8 mouse cellular contexts compared by ENCODE assay signal in genomic region chr2:136890716-136891067, GRCm38 (mm10). TPM values are rescaled to one million over a fixed set of nuclear protein-coding genes. Genes with fewer than 3 reads are reported as not detected.
DNase-seq lines count a peak whose midpoint lies in the region; ATAC-seq and TF ChIP-seq lines count a peak whose summit lies in the region.
"Not testable (repeated sequence)": the region's sequence is repeated elsewhere in the genome, so short reads cannot be mapped to it uniquely, and the experiment has no call there.

No protein-coding gene starts in this region.

- H3K27ac ChIP-seq in embryonic facial prominence, embryonic 13.5 days, result peak overlapping the region; percentile 92
- H3K27ac ChIP-seq in gastrocnemius, adult 2 months, result peak overlapping the region; percentile 90
- H3K27ac ChIP-seq in hindbrain, embryonic 14.5 days, result peak overlapping the region; percentile 96
- H3K27ac ChIP-seq in left cerebral cortex, adult 2 months, result peak overlapping the region; percentile 98
- peak overlapping the region; percentile 92 for H3K27ac ChIP-seq in lung, embryonic 14.5 days (ENCODE audit: low read depth)
- H3K27ac ChIP-seq in midbrain, postnatal 0 days (ENCODE audit: low read depth, low read length), result peak overlapping the region; percentile 93
- peak overlapping the region; percentile 97 for H3K27ac ChIP-seq in testis, adult 2 months (ENCODE audit: control insufficient read depth, insufficient read depth, low read depth, low read length)

- peak overlapping the region; percentile 85 for H3K9ac ChIP-seq in embryonic facial prominence, embryonic 13.5 days
- peak overlapping the region; percentile 65 for H3K9ac ChIP-seq in hindbrain, embryonic 14.5 days
- peak overlapping the region; percentile 71 for H3K9ac ChIP-seq in lung, embryonic 14.5 days
- peak overlapping the region; percentile 81 for H3K9ac ChIP-seq in midbrain, postnatal 0 days (replicated peaks; ENCODE audit: low read length, poor library complexity, severe bottlenecking)

- TF ChIP-seq POLR2A in testis, adult 2 months (IDR thresholded peaks at IDR 0.05; ENCODE audit: control insufficient read depth, low read depth, low read length), result not testable (repeated sequence)

- ATAC-seq in embryonic facial prominence, embryonic 13.5 days (ENCODE audit: insufficient number of reproducible peaks, insufficient read depth, low FRiP score, low TSS enrichment, low read depth), result peak; percentile 50
- peak; percentile 56; the same call in 1 of the 2 replicates for ATAC-seq in hindbrain, embryonic 14.5 days (ENCODE audit: low FRiP score)
- peak; percentile 62 for ATAC-seq in lung, embryonic 14.5 days (ENCODE audit: insufficient read depth)
- peak; percentile 67 for ATAC-seq in midbrain, postnatal 0 days (ENCODE audit: low FRiP score)

- H3K9me3 ChIP-seq in embryonic facial prominence, embryonic 13.5 days; hindbrain, embryonic 14.5 days (ENCODE audit: control insufficient read depth, low read length); lung, embryonic 14.5 days (ENCODE audit: low read depth, low read length); midbrain, postnatal 0 days (ENCODE audit: low read length): not testable (repeated sequence)

- peak overlapping the region; percentile 57 for H3K4me2 ChIP-seq in embryonic facial prominence, embryonic 13.5 days
- peak overlapping the region; percentile 54 for H3K4me2 ChIP-seq in hindbrain, embryonic 14.5 days (replicated peaks)
- H3K4me2 ChIP-seq in lung, embryonic 14.5 days, result peak overlapping the region; percentile 53
- H3K4me2 ChIP-seq in midbrain, postnatal 0 days (ENCODE audit: low read depth, low read length, poor library complexity, severe bottlenecking), result peak overlapping the region; percentile 47

- intact Hi-C loops in gastrocnemius, adult 2 months (cut with DNase I), result loop anchor here (2.0 kb wide), 1 partner anchor 224 kb away; no protein-coding TSS in a partner anchor
- intact Hi-C loops in left cerebral cortex, adult 2 months (cut with DNase I), result loop anchor here (2.0 to 5.0 kb wide), 2 partner anchors 178 to 227 kb away; partner anchors contain the start of genes Jag1 and Snap25

- peak; percentile 58 for DNase-seq in MEL-GATA-1-ER (ENCODE audit: extremely low read depth, low read depth)
- not testable (repeated sequence) for DNase-seq in gastrocnemius, adult 2 months; hindbrain, embryonic 14.5 days (ENCODE audit: low spot score); left cerebral cortex, adult 2 months (ENCODE audit: extremely low spot score in 1 of 2, low spot score in 2 of 2); lung, embryonic 14.5 days; midbrain, postnatal 0 days (ENCODE audit: low spot score)

- not testable (repeated sequence) for H3K36me3 ChIP-seq in embryonic facial prominence, embryonic 13.5 days; hindbrain, embryonic 14.5 days (replicated peaks; ENCODE audit: control insufficient read depth, insufficient read depth); lung, embryonic 14.5 days (ENCODE audit: insufficient read depth); midbrain, postnatal 0 days (ENCODE audit: insufficient read depth, low read length); testis, adult 2 months (ENCODE audit: control insufficient read depth, insufficient read depth, low read length)

- H3K4me1 ChIP-seq in embryonic facial prominence, embryonic 13.5 days; lung, embryonic 14.5 days (ENCODE audit: insufficient read depth); midbrain, postnatal 0 days (ENCODE audit: insufficient read depth, low read length); testis, adult 2 months (ENCODE audit: control insufficient read depth, insufficient read depth, low read length): not testable (repeated sequence)
- peaks cover 14% of the 10 kb centered on the region for H3K4me1 ChIP-seq in hindbrain, embryonic 14.5 days (replicated peaks; ENCODE audit: control insufficient read depth, insufficient read depth, low read length)

- H3K4me3 ChIP-seq in embryonic facial prominence, embryonic 13.5 days, result peak overlapping the region; percentile 82
- H3K4me3 ChIP-seq in gastrocnemius, adult 2 months, result peak overlapping the region; percentile 76
- H3K4me3 ChIP-seq in hindbrain, embryonic 14.5 days (replicated peaks; ENCODE audit: low read length), result peak overlapping the region; percentile 54
- H3K4me3 ChIP-seq in left cerebral cortex, adult 2 months, result peak overlapping the region; percentile 80
- H3K4me3 ChIP-seq in lung, embryonic 14.5 days (ENCODE audit: low read depth, low read length), result peak overlapping the region; percentile 75
- H3K4me3 ChIP-seq in midbrain, postnatal 0 days (ENCODE audit: low read depth, low read length), result peak overlapping the region; percentile 69
- H3K4me3 ChIP-seq in testis, adult 2 months (ENCODE audit: control insufficient read depth, low read depth, low read length), result peak overlapping the region; percentile 98

- not testable (repeated sequence) for TF ChIP-seq CTCF in gastrocnemius, adult 2 months (IDR thresholded peaks at IDR 0.05); left cerebral cortex, adult 2 months (IDR thresholded peaks at IDR 0.05); lung, embryonic 14.5 days (IDR thresholded peaks at IDR 0.05; ENCODE audit: low read depth); midbrain, postnatal 0 days (IDR thresholded peaks at IDR 0.05); testis, adult 2 months (IDR thresholded peaks at IDR 0.05; ENCODE audit: control insufficient read depth, insufficient read depth, insufficient replicate concordance, low read depth, low read length)

- 5% methylated on average over 15 of the region's 15 CpGs for WGBS in embryonic facial prominence, embryonic 13.5 days
- 8% methylated on average over 15 of the region's 15 CpGs for WGBS in hindbrain, embryonic 14.5 days
- WGBS in lung, embryonic 14.5 days, result 5% methylated on average over 15 of the region's 15 CpGs
- WGBS in midbrain, postnatal 0 days, result 6% methylated on average over 15 of the region's 15 CpGs

- H3K27me3 ChIP-seq in embryonic facial prominence, embryonic 13.5 days; hindbrain, embryonic 14.5 days (ENCODE audit: control insufficient read depth, insufficient read depth, low read length); lung, embryonic 14.5 days (ENCODE audit: insufficient read depth, low read length); midbrain, postnatal 0 days (ENCODE audit: insufficient read depth, low read length); testis, adult 2 months (ENCODE audit: control insufficient read depth, insufficient read depth, low read length): not testable (repeated sequence)

RNA-seq across cellular contexts. Expression of gene Slx4ip, which starts 0.3 kb away (rescaled TPM):
- 8.2 and 8.8 TPM in 2 replicates for polyA plus RNA-seq in embryonic facial prominence, embryonic 13.5 days (2015; fragmentation: Nextera tagmentation; extraction: Ambion mirVana)
- 1 to 10 TPM; 2.6 to 4.8 TPM for total RNA-seq in gastrocnemius, adult 2 months (2021)
- polyA plus RNA-seq in hindbrain, embryonic 14.5 days (2014; fragmentation: Nextera tagmentation; extraction: Ambion mirVana), result 13.0 and 13.7 TPM in 2 replicates
- total RNA-seq in left cerebral cortex, adult 2 months (2021), result 1 to 10 TPM; 8.2 to 8.3 TPM
- polyA plus RNA-seq in lung, embryonic 14.5 days (2014; fragmentation: Nextera tagmentation; extraction: Ambion mirVana), result 5.5 and 6.3 TPM in 2 replicates
- 9.7 TPM in 2 replicates for total RNA-seq in midbrain, postnatal 0 days (2014; rRNA removed)
- 7.0 and 8.5 TPM in 2 replicates for polyA plus RNA-seq in midbrain, postnatal 0 days (2015; fragmentation: Nextera tagmentation; extraction: Ambion mirVana)
- polyA plus RNA-seq in testis, adult 2 months (2012; rRNA removed), result 1.9 and 2.1 TPM in 2 replicates

RNA-seq across cellular contexts. Expression of gene AL731706.1, which starts 0.5 kb away (rescaled TPM):
- polyA plus RNA-seq in embryonic facial prominence, embryonic 13.5 days (2015; fragmentation: Nextera tagmentation; extraction: Ambion mirVana), result 32.8 and 37.4 TPM in 2 replicates
- total RNA-seq in gastrocnemius, adult 2 months (2021), result 10 to 100 TPM; 22.5 to 28.0 TPM
- 23.5 and 24.0 TPM in 2 replicates for polyA plus RNA-seq in hindbrain, embryonic 14.5 days (2014; fragmentation: Nextera tagmentation; extraction: Ambion mirVana)
- 10 to 100 TPM; 18.4 to 22.8 TPM for total RNA-seq in left cerebral cortex, adult 2 months (2021)
- polyA plus RNA-seq in lung, embryonic 14.5 days (2014; fragmentation: Nextera tagmentation; extraction: Ambion mirVana), result 29.5 and 30.8 TPM in 2 replicates
- total RNA-seq in midbrain, postnatal 0 days (2014; rRNA removed), result 3.3 TPM in 1 of 2 replicates, not detected in the other
- polyA plus RNA-seq in midbrain, postnatal 0 days (2015; fragmentation: Nextera tagmentation; extraction: Ambion mirVana), result 12.6 and 13.0 TPM in 2 replicates
- 3.1 and 4.7 TPM in 2 replicates for polyA plus RNA-seq in testis, adult 2 months (2012; rRNA removed)

RNA-seq across cellular contexts. Expression of gene Mkks, which starts 0.5 kb away (rescaled TPM):
- 13.2 and 15.0 TPM in 2 replicates for polyA plus RNA-seq in embryonic facial prominence, embryonic 13.5 days (2015; fragmentation: Nextera tagmentation; extraction: Ambion mirVana)
- total RNA-seq in gastrocnemius, adult 2 months (2021), result 10 to 100 TPM; 33.5 to 38.2 TPM
- 11.7 and 16.5 TPM in 2 replicates for polyA plus RNA-seq in hindbrain, embryonic 14.5 days (2014; fragmentation: Nextera tagmentation; extraction: Ambion mirVana)
- total RNA-seq in left cerebral cortex, adult 2 months (2021), result 10 to 100 TPM; 22.0 to 27.1 TPM
- 11.9 and 12.2 TPM in 2 replicates for polyA plus RNA-seq in lung, embryonic 14.5 days (2014; fragmentation: Nextera tagmentation; extraction: Ambion mirVana)
- total RNA-seq in midbrain, postnatal 0 days (2014; rRNA removed), result 6.9 and 13.6 TPM in 2 replicates
- polyA plus RNA-seq in midbrain, postnatal 0 days (2015; fragmentation: Nextera tagmentation; extraction: Ambion mirVana), result 6.4 and 6.7 TPM in 2 replicates
- 1.7 TPM in 2 replicates for polyA plus RNA-seq in testis, adult 2 months (2012; rRNA removed)

RNA-seq across cellular contexts. Expression of gene AL731706.2, which starts 5.2 kb away (rescaled TPM):
- 30.9 and 40.3 TPM in 2 replicates for polyA plus RNA-seq in embryonic facial prominence, embryonic 13.5 days (2015; fragmentation: Nextera tagmentation; extraction: Ambion mirVana)
- 10 to 100 TPM; 15.3 to 37.8 TPM for total RNA-seq in gastrocnemius, adult 2 months (2021)
- polyA plus RNA-seq in hindbrain, embryonic 14.5 days (2014; fragmentation: Nextera tagmentation; extraction: Ambion mirVana), result 23.4 and 24.4 TPM in 2 replicates
- total RNA-seq in left cerebral cortex, adult 2 months (2021), result 10 to 100 TPM in 1 of 2 experiments, 1 to 10 TPM in 1; 9.6 to 10.8 TPM
- 29.3 and 36.8 TPM in 2 replicates for polyA plus RNA-seq in lung, embryonic 14.5 days (2014; fragmentation: Nextera tagmentation; extraction: Ambion mirVana)
- total RNA-seq in midbrain, postnatal 0 days (2014; rRNA removed), result not detected in 2 replicates
- 4.3 and 7.9 TPM in 2 replicates for polyA plus RNA-seq in midbrain, postnatal 0 days (2015; fragmentation: Nextera tagmentation; extraction: Ambion mirVana)
- not detected in 2 replicates for polyA plus RNA-seq in testis, adult 2 months (2012; rRNA removed)
